Mouse (Mus musculus) forebrain, embryonic 11.5 days (tissue): ENCODE results near the gene Kit. TPM values are rescaled to one million over a fixed set of nuclear protein-coding genes. Genes with fewer than 3 reads are reported as not detected.

Experiments
- ATAC-seq: fragments of 200-750 bp; cut with Nextera tagmentation; replicated peaks from 2 replicates; pipeline ENCODE4 v1.8.0; 2017; ENCODE audit warnings: moderate TSS enrichment; ENCODE audit not compliant: low FRiP score
- DNase-seq: peaks from one replicate; pipeline ENCODE4 v3.0.0-alpha.2; 2017; ENCODE audit warnings: low spot score
- H3K27ac ChIP-seq: fragments of 300-500 bp; sonication (generic); 2 replicates; pipeline ENCODE4 v1.5.1; 2014; ENCODE audit warnings: low read depth, low read length
- H3K27me3 ChIP-seq: fragments of 300-500 bp; sonication (generic); 2 replicates; pipeline ENCODE4 v1.6.1; 2014; ENCODE audit warnings: mild to moderate bottlenecking, low read length, mixed read lengths; ENCODE audit not compliant: control insufficient read depth, insufficient read depth
- H3K36me3 ChIP-seq: fragments of 300-500 bp; sonication (generic); 2 replicates; pipeline ENCODE4 v1.6.1; 2014; ENCODE audit warnings: mild to moderate bottlenecking, low read length, moderate library complexity, mixed read lengths; ENCODE audit not compliant: control insufficient read depth, insufficient read depth
- H3K4me1 ChIP-seq: fragments of 300-500 bp; sonication (generic); replicated peaks from 2 replicates; pipeline ENCODE4 v1.6.1; 2014; ENCODE audit warnings: low read length, mixed read lengths; ENCODE audit not compliant: control insufficient read depth, insufficient read depth
- H3K4me2 ChIP-seq: fragments of 300-500 bp; sonication (generic); 2 replicates; pipeline ENCODE4 v1.6.1; 2014; ENCODE audit warnings: low read depth, mild to moderate bottlenecking, low read length, moderate library complexity, mixed read lengths; ENCODE audit not compliant: severe bottlenecking
- H3K4me3 ChIP-seq: fragments of 300-500 bp; sonication (generic); 2 replicates; pipeline ENCODE4 v1.5.1; 2014; ENCODE audit warnings: low read depth, low read length
- H3K9ac ChIP-seq: fragments of 300-500 bp; sonication (generic); 2 replicates; pipeline ENCODE4 v1.6.1; 2014; ENCODE audit warnings: low read length
- H3K9me3 ChIP-seq: fragments of 300-500 bp; sonication (generic); 2 replicates; pipeline ENCODE4 v1.6.1; 2016; ENCODE audit warnings: low read length, mixed read lengths; ENCODE audit not compliant: control insufficient read depth
- WGBS: fragments of 180-500 bp; shearing (Covaris S2); extraction: QIAGEN DNeasy Blood & Tissue Kit; methylation state at CpG from one replicate; pipeline ENCODE4 v1.1.7; 2014; 5-methylcytosine and 5-hydroxymethylcytosine counted together
- polyA plus RNA-seq: library from polyadenylated mRNA; unstranded; fragments of >200 nt; fragmentation: Nextera tagmentation; extraction: Ambion mirVana; gene quantifications from 2 replicates; pipeline ENCODE4 v1.2.1, GENCODE M21; 2014

The Kit gene
- polyA plus RNA-seq, 1 experiment from 2014 or later, result 22.9 TPM

GRCm38 (mm10) chr5:75699081-75699480, 124.4 kb downstream of the Kit start:
- 83% methylated on average over 7 of the region's 7 CpGs for WGBS
- no peak for DNase-seq
- H3K27me3 ChIP-seq, result no peaks in the 10 kb centered on the region
- H3K4me1 ChIP-seq, result no peaks in the 10 kb centered on the region
- H3K9me3 ChIP-seq, result no peaks in the 10 kb centered on the region; the same call in none of the 2 replicates
- no peak overlapping the region for H3K4me3 ChIP-seq
- no peak for ATAC-seq
- no peaks in the 10 kb centered on the region for H3K36me3 ChIP-seq
- H3K27ac ChIP-seq, result no peak overlapping the region
- H3K4me2 ChIP-seq, result no peak overlapping the region
- no peak overlapping the region for H3K9ac ChIP-seq

GRCm38 (mm10) chr5:75699516-75699915, 124.8 kb downstream of the Kit start:
- H3K36me3 ChIP-seq, result no peaks in the 10 kb centered on the region
- no peak overlapping the region for H3K27ac ChIP-seq
- H3K4me2 ChIP-seq, result no peak overlapping the region
- H3K4me1 ChIP-seq, result no peaks in the 10 kb centered on the region
- no peaks in the 10 kb centered on the region; the same call in none of the 2 replicates for H3K9me3 ChIP-seq
- no peak overlapping the region for H3K9ac ChIP-seq
- no peak overlapping the region for H3K4me3 ChIP-seq
- ATAC-seq (no peak), DNase-seq (no peak)
- 89% methylated on average over 9 of the region's 9 CpGs for WGBS
- no peaks in the 10 kb centered on the region for H3K27me3 ChIP-seq

- Histone ChIP-seq H3K4me2 (no peak overlapping the region), H3K36me3 (no peaks in the 10 kb centered on the region), H3K27ac (no peak overlapping the region), H3K9me3 (no peaks in the 10 kb centered on the region; the same call in none of the 2 replicates), H3K9ac (no peak overlapping the region), H3K27me3 (no peaks in the 10 kb centered on the region), H3K4me1 (no peaks in the 10 kb centered on the region), H3K4me3 (no peak overlapping the region)
- WGBS, result 91% methylated on average over 12 of the region's 12 CpGs
- DNase-seq, result no peak
- no peak for ATAC-seq
Observed at GRCm38 (mm10) chr5:75701662-75702061, 126.9 kb downstream of the Kit start.

GRCm38 (mm10) chr5:75702080-75702479, 127.4 kb downstream of the Kit start:
- Histone ChIP-seq H3K4me2 (no peak overlapping the region), H3K9ac (no peak overlapping the region), H3K9me3 (no peaks in the 10 kb centered on the region; the same call in none of the 2 replicates), H3K4me1 (no peaks in the 10 kb centered on the region), H3K36me3 (no peaks in the 10 kb centered on the region), H3K4me3 (no peak overlapping the region), H3K27ac (no peak overlapping the region), H3K27me3 (no peaks in the 10 kb centered on the region)
- DNase-seq (no peak), ATAC-seq (no peak)
- WGBS, result 91% methylated on average over 8 of the region's 8 CpGs

GRCm38 (mm10) chr5:75704584-75705175, 130.0 kb downstream of the Kit start:
- DNase-seq (no peak), ATAC-seq (no peak)
- H3K27me3 ChIP-seq, result no peaks in the 10 kb centered on the region
- H3K36me3 ChIP-seq, result no peaks in the 10 kb centered on the region
- 82% methylated on average over 7 of the region's 7 CpGs for WGBS
- no peak overlapping the region for H3K4me3 ChIP-seq
- no peak overlapping the region for H3K9ac ChIP-seq
- H3K27ac ChIP-seq, result no peak overlapping the region
- H3K4me1 ChIP-seq, result no peaks in the 10 kb centered on the region
- H3K4me2 ChIP-seq, result no peak overlapping the region
- H3K9me3 ChIP-seq, result no peaks in the 10 kb centered on the region; the same call in none of the 2 replicates

GRCm38 (mm10) chr5:75705421-75705820, 130.7 kb downstream of the Kit start:
- no peaks in the 10 kb centered on the region; the same call in none of the 2 replicates for H3K9me3 ChIP-seq
- H3K36me3 ChIP-seq, result no peaks in the 10 kb centered on the region
- no peak overlapping the region for H3K4me3 ChIP-seq
- no peak overlapping the region for H3K9ac ChIP-seq
- H3K4me1 ChIP-seq, result no peaks in the 10 kb centered on the region
- DNase-seq, result no peak
- no peak for ATAC-seq
- no peak overlapping the region for H3K4me2 ChIP-seq
- H3K27me3 ChIP-seq, result no peaks in the 10 kb centered on the region
- H3K27ac ChIP-seq, result no peak overlapping the region
- 91% methylated on average over 1 of the region's 1 CpGs for WGBS
